In genomic region chr6:31846319-31846718, GRCm38 (mm10) we compare ENCODE assay signal across 18 mouse cellular contexts.
DNase-seq lines count a peak whose midpoint lies in the region; ATAC-seq and TF ChIP-seq lines count a peak whose summit lies in the region.
"Had no signal": no experiment of that assay in that cellular context is flagged by ENCODE, and none has a peak within 500 bp of the region (broad histone marks: within the 10 kb centered on the region; RNA-seq: fewer than 3 reads in every experiment).

No protein-coding gene starts in this region.

- no peaks in the 10 kb centered on the region; the same call in 1 of the 2 replicates for H3K9me3 ChIP-seq in midbrain, embryonic 16.5 days (replicated peaks; ENCODE audit: control insufficient read depth, low read length, poor library complexity, severe bottlenecking)
- H3K9me3 ChIP-seq: embryonic facial prominence, embryonic 12.5 days; heart, embryonic 15.5 days; lung, embryonic 15.5 days had no signal

- no peak overlapping the region for H3K27ac ChIP-seq in heart, adult 2 months
- no peak overlapping the region for H3K27ac ChIP-seq in left cerebral cortex, adult 2 months
- no peak overlapping the region for H3K27ac ChIP-seq in cortical plate, adult 2 months (ENCODE audit: insufficient read depth, low read length)
- H3K27ac ChIP-seq in midbrain, embryonic 16.5 days (ENCODE audit: low read length), result no peak overlapping the region
- H3K27ac ChIP-seq: embryonic facial prominence, embryonic 12.5 days; gastrocnemius, adult 2 months; heart, embryonic 15.5 days; kidney, embryonic 15.5 days; lung, embryonic 15.5 days; macrophage had no signal

- no peaks in the 10 kb centered on the region for H3K36me3 ChIP-seq in heart, adult 2 months (ENCODE audit: control insufficient read depth, insufficient read depth, low read length)
- no peaks in the 10 kb centered on the region for H3K36me3 ChIP-seq in midbrain, embryonic 16.5 days (ENCODE audit: control insufficient read depth, insufficient read depth, low read length)
- H3K36me3 ChIP-seq: embryonic facial prominence, embryonic 12.5 days; heart, embryonic 15.5 days; kidney, embryonic 15.5 days; lung, embryonic 15.5 days had no signal

- no peaks in the 10 kb centered on the region for H3K4me1 ChIP-seq in heart, adult 2 months (ENCODE audit: control insufficient read depth, insufficient read depth, low read length)
- H3K4me1 ChIP-seq in cortical plate, adult 2 months (ENCODE audit: control insufficient read depth, insufficient read depth, low read length), result no peaks in the 10 kb centered on the region
- H3K4me1 ChIP-seq in midbrain, embryonic 16.5 days (ENCODE audit: control insufficient read depth, insufficient read depth, low read length), result no peaks in the 10 kb centered on the region
- H3K4me1 ChIP-seq: embryonic facial prominence, embryonic 12.5 days; heart, embryonic 15.5 days; kidney, embryonic 15.5 days; lung, embryonic 15.5 days had no signal

- no peak for DNase-seq in heart, adult 2 months
- no peak for DNase-seq in heart, adult 9 months (ENCODE audit: low spot score in 2 of 2)
- peak in 1 of 2 experiments; percentile 23 for DNase-seq in left cerebral cortex, adult 2 months (ENCODE audit: extremely low spot score in 1 of 2, low spot score in 2 of 2)
- DNase-seq in left cerebral cortex, adult 11 months (ENCODE audit: low spot score), result no peak
- DNase-seq in thymus, postnatal 4 days, result peak; percentile 33
- no peak for DNase-seq in thymus, postnatal 10 days (ENCODE audit: low spot score in 2 of 2)
- DNase-seq: cerebellum, adult 2 months; forebrain, postnatal 0 days; gastrocnemius, adult 2 months had no signal

- H3K4me3 ChIP-seq in heart, adult 2 months, result no peak overlapping the region
- H3K4me3 ChIP-seq in left cerebral cortex, adult 2 months, result no peak overlapping the region
- no peak overlapping the region for H3K4me3 ChIP-seq in cortical plate, adult 2 months (ENCODE audit: insufficient read depth, low read length)
- no peak overlapping the region for H3K4me3 ChIP-seq in midbrain, embryonic 16.5 days (ENCODE audit: low read depth, low read length)
- H3K4me3 ChIP-seq: embryonic facial prominence, embryonic 12.5 days; gastrocnemius, adult 2 months; heart, embryonic 15.5 days; kidney, embryonic 15.5 days; lung, embryonic 15.5 days had no signal

- no peak for TF ChIP-seq EP300 in heart, adult 2 months (IDR thresholded peaks at IDR 0.05; ENCODE audit: insufficient read depth, low read depth, low read length)

- no peak overlapping the region for H3K4me2 ChIP-seq in midbrain, embryonic 16.5 days (ENCODE audit: low read length)
- H3K4me2 ChIP-seq: embryonic facial prominence, embryonic 12.5 days; heart, embryonic 15.5 days; kidney, embryonic 15.5 days; lung, embryonic 15.5 days; midbrain, embryonic 11.5 days had no signal

- intact Hi-C loops in heart, adult 2 months (cut with DNase I), result no loop called here
- intact Hi-C loops in left cerebral cortex, adult 2 months (cut with DNase I), result loop anchor here (10.0 kb wide), 1 partner anchor 142 kb away; no protein-coding TSS in a partner anchor

- no peak for ATAC-seq in midbrain, embryonic 16.5 days
- ATAC-seq: forebrain, postnatal 0 days; inflammation-experienced regulatory T-cells, adult 6 months had no signal

- TF ChIP-seq POLR2A in heart, adult 2 months (IDR thresholded peaks at IDR 0.05; ENCODE audit: insufficient read depth, low read depth, low read length), result no peak
- no peak for TF ChIP-seq POLR2A in cortical plate, adult 2 months (IDR thresholded peaks at IDR 0.05; ENCODE audit: extremely low read depth, insufficient read depth, low read length)

- WGBS in heart, adult 2 months, result 78% methylated on average over 9 of the region's 9 CpGs
- WGBS in midbrain, embryonic 16.5 days, result 89% methylated on average over 9 of the region's 9 CpGs

- no peaks in the 10 kb centered on the region for H3K79me2 ChIP-seq in heart, adult 2 months (replicated peaks; ENCODE audit: control insufficient read depth, insufficient read depth, low read length)

- no peak overlapping the region for H3K9ac ChIP-seq in heart, adult 2 months (ENCODE audit: low read depth, low read length)
- H3K9ac ChIP-seq in midbrain, embryonic 16.5 days (ENCODE audit: low read depth, low read length), result no peak overlapping the region
- H3K9ac ChIP-seq: embryonic facial prominence, embryonic 12.5 days; forebrain, postnatal 0 days; heart, embryonic 15.5 days; kidney, embryonic 15.5 days; lung, embryonic 15.5 days had no signal

- TF ChIP-seq CTCF in heart, adult 2 months (IDR thresholded peaks at IDR 0.05), result peak; percentile 38
- TF ChIP-seq CTCF in left cerebral cortex, adult 2 months (IDR thresholded peaks at IDR 0.05), result peak; percentile 37
- peak; percentile 18; the same call in 1 of the 2 replicates for TF ChIP-seq CTCF in cortical plate, adult 2 months (IDR thresholded peaks at IDR 0.05; ENCODE audit: extremely low read depth, insufficient read depth, low read length)

- H3K27me3 ChIP-seq in heart, adult 2 months (ENCODE audit: control insufficient read depth, insufficient read depth, low read length), result no peaks in the 10 kb centered on the region
- H3K27me3 ChIP-seq in midbrain, embryonic 16.5 days (ENCODE audit: control insufficient read depth, insufficient read depth, low read depth, low read length), result no peaks in the 10 kb centered on the region
- H3K27me3 ChIP-seq: embryonic facial prominence, embryonic 12.5 days; heart, embryonic 15.5 days; kidney, embryonic 15.5 days; lung, embryonic 15.5 days had no signal
